Mouse (Mus musculus) lung, postnatal 0 days (tissue): Measurements from ENCODE around the gene Gap43. TPM values are rescaled to one million over a fixed set of nuclear protein-coding genes. Genes with fewer than 3 reads are reported as not detected.

Experiments used
- ATAC-seq: fragments of 200-750 bp; cut with Nextera tagmentation; 2 replicates; pipeline ENCODE4 v1.8.0; 2017; ENCODE audit warnings: moderate library complexity
- DNase-seq: peaks from one replicate; pipeline ENCODE4 v3.0.0-alpha.2; 2016; ENCODE audit warnings: low spot score
- H3K27ac ChIP-seq: fragments of 300-500 bp; sonication (generic); 2 replicates; pipeline ENCODE4 v1.5.1; 2014; ENCODE audit warnings: antibody characterized with exemption, mild to moderate bottlenecking, low read length, mixed read lengths
- H3K27me3 ChIP-seq: fragments of 300-500 bp; sonication (generic); replicated peaks from 2 replicates; pipeline ENCODE4 v1.6.1; 2014; ENCODE audit warnings: low read length, mixed read lengths; ENCODE audit not compliant: insufficient read depth
- H3K36me3 ChIP-seq: fragments of 300-500 bp; sonication (generic); 2 replicates; pipeline ENCODE4 v1.6.1; 2014; ENCODE audit warnings: low read length, mixed read lengths; ENCODE audit not compliant: insufficient read depth
- H3K4me1 ChIP-seq: fragments of 300-500 bp; sonication (generic); 2 replicates; pipeline ENCODE4 v1.6.1; 2014; ENCODE audit warnings: antibody characterized with exemption, low read depth, low read length, mixed read lengths; ENCODE audit not compliant: insufficient read depth
- H3K4me2 ChIP-seq: fragments of 300-500 bp; sonication (generic); replicated peaks from 2 replicates; pipeline ENCODE4 v1.6.1; 2014; ENCODE audit warnings: low read depth, mild to moderate bottlenecking, low read length, moderate library complexity, mixed read lengths
- H3K4me3 ChIP-seq: fragments of 300-500 bp; sonication (generic); 2 replicates; pipeline ENCODE4 v1.5.1; 2014; ENCODE audit warnings: low read depth, low read length
- H3K9ac ChIP-seq: fragments of 300-500 bp; sonication (generic); replicated peaks from 2 replicates; pipeline ENCODE4 v1.6.1; 2014; ENCODE audit warnings: low read depth, mild to moderate bottlenecking
- H3K9me3 ChIP-seq: fragments of 300-500 bp; sonication (generic); 2 replicates; pipeline ENCODE4 v1.6.1; 2016; ENCODE audit warnings: low read length, mixed read lengths
- CTCF ChIP-seq: IDR thresholded peaks from 2 replicates; pipeline ENCODE4 v1.5.1; 2016; ENCODE audit warnings: antibody characterized with exemption, mild to moderate bottlenecking
- EP300 ChIP-seq: IDR thresholded peaks from 2 replicates; pipeline ENCODE4 v1.6.1; 2016; ENCODE audit warnings: antibody characterized with exemption, mild to moderate bottlenecking, control low read depth
- WGBS: fragments of 180-500 bp; shearing (Covaris S2); extraction: QIAGEN DNeasy Blood & Tissue Kit; methylation state at CpG from one replicate; pipeline ENCODE4 v1.1.7; 2014; 5-methylcytosine and 5-hydroxymethylcytosine counted together
- polyA plus RNA-seq: library from polyadenylated mRNA; unstranded; fragments of >200 nt; fragmentation: Nextera tagmentation; extraction: Ambion mirVana; gene quantifications from 2 replicates; pipeline ENCODE4 v1.2.1, GENCODE M21; 2015

Gap43 gene
- polyA plus RNA-seq, 1 experiment from 2014 or later, result 16.3 TPM

DNA sequence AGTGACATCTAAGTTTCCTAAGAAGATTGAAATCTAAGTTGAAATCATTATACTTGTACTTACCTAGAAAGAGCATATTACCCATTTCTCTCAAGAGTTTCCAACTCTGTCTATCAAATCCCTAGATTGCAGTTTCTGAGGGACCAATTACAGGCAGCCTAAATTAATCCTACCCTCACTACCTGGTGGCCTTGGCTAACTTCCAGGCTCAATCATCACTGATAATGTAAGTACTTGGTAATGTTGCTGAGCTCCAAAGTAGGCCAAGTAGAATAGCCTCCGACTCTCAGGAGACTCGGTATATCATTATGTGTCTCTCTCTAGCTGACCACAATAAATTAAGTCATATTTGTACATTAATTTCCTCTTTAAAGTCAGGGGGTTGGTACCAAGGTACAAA lies 62.7 kb downstream of the Gap43 start:
- no peaks in the 10 kb centered on the region for H3K4me1 ChIP-seq
- 83% methylated on average over 2 of the region's 2 CpGs for WGBS

DNA sequence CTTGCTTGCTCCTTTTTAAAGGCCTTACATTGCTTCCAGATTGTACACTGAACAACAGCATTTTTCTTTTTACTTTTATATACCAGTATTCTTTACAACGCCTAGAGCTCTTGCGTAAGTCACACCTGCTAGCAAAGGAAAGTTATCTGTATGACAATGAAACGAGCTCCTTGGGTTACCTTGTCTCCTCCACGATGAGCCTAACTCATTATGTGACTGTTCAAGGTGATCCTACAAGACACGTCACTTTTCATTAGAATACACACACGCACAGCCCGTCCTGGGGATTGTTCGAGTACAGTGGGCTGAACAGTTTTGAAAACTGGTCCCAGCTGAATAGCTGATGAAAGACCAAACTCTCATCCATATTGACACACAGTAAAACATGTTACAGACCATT lies 63.2 kb downstream of the Gap43 start:
- H3K4me2 ChIP-seq, result no peak overlapping the region
- H3K4me3 ChIP-seq, result no peak overlapping the region
- no peaks in the 10 kb centered on the region for H3K4me1 ChIP-seq
- DNase-seq (no peak), ATAC-seq (no peak)
- H3K9ac ChIP-seq, result no peak overlapping the region
- no peak overlapping the region for H3K27ac ChIP-seq
- 84% methylated on average over 8 of the region's 8 CpGs for WGBS
- H3K27me3 ChIP-seq, result no peaks in the 10 kb centered on the region
- no peaks in the 10 kb centered on the region for H3K36me3 ChIP-seq
- no peaks in the 10 kb centered on the region for H3K9me3 ChIP-seq
- no peak for TF ChIP-seq CTCF
- TF ChIP-seq EP300, result no peak

More for the DNA sequence above, 62.7 kb downstream of the Gap43 start:
- no peaks in the 10 kb centered on the region for H3K36me3 ChIP-seq
- no peak for ATAC-seq
- TF ChIP-seq CTCF (no peak), EP300 (no peak)
- H3K27me3 ChIP-seq, result no peaks in the 10 kb centered on the region
- no peak overlapping the region for H3K4me3 ChIP-seq
- H3K9me3 ChIP-seq, result no peaks in the 10 kb centered on the region
- H3K4me2 ChIP-seq, result no peak overlapping the region
- H3K9ac ChIP-seq, result no peak overlapping the region
- no peak overlapping the region for H3K27ac ChIP-seq
- no peak for DNase-seq

GRCm38 (mm10) chr16:42276216-42277141 lies 64.0 kb downstream of the Gap43 start:
- no peaks in the 10 kb centered on the region for H3K36me3 ChIP-seq
- H3K9ac ChIP-seq, result no peak overlapping the region
- TF ChIP-seq CTCF (peak; percentile 95), EP300 (no peak)
- no peaks in the 10 kb centered on the region for H3K9me3 ChIP-seq
- no peak overlapping the region for H3K4me2 ChIP-seq
- no peaks in the 10 kb centered on the region for H3K4me1 ChIP-seq
- H3K27me3 ChIP-seq, result no peaks in the 10 kb centered on the region
- ATAC-seq (peak; percentile 74), DNase-seq (peak; percentile 74)
- no peak overlapping the region for H3K27ac ChIP-seq
- 38% methylated on average over 15 of the region's 15 CpGs for WGBS
- no peak overlapping the region for H3K4me3 ChIP-seq

GRCm38 (mm10) chr16:42275518-42276215 lies 64.8 kb downstream of the Gap43 start:
- H3K27ac ChIP-seq, result no peak overlapping the region
- TF ChIP-seq CTCF, result no peak
- no peak for TF ChIP-seq EP300
- 63% methylated on average over 14 of the region's 14 CpGs for WGBS
- H3K4me2 ChIP-seq, result no peak overlapping the region
- ATAC-seq (no peak), DNase-seq (no peak)
- no peaks in the 10 kb centered on the region for H3K27me3 ChIP-seq
- H3K9me3 ChIP-seq, result no peaks in the 10 kb centered on the region
- H3K36me3 ChIP-seq, result no peaks in the 10 kb centered on the region
- H3K4me1 ChIP-seq, result no peaks in the 10 kb centered on the region
- H3K9ac ChIP-seq, result no peak overlapping the region
- H3K4me3 ChIP-seq, result no peak overlapping the region

- no peaks in the 10 kb centered on the region for H3K9me3 ChIP-seq
- DNase-seq (no peak), ATAC-seq (no peak)
- H3K4me3 ChIP-seq, result no peak overlapping the region
- no peaks in the 10 kb centered on the region for H3K36me3 ChIP-seq
- no peak overlapping the region for H3K9ac ChIP-seq
- TF ChIP-seq EP300, result no peak
- no peak for TF ChIP-seq CTCF
- H3K4me2 ChIP-seq, result no peak overlapping the region
- H3K27me3 ChIP-seq, result no peaks in the 10 kb centered on the region
- no peaks in the 10 kb centered on the region for H3K4me1 ChIP-seq
- 93% methylated on average over 1 of the region's 1 CpGs for WGBS
- no peak overlapping the region for H3K27ac ChIP-seq
These were observed 69.2 kb downstream of the Gap43 start for GRCm38 (mm10) chr16:42271213-42271612.

DNA sequence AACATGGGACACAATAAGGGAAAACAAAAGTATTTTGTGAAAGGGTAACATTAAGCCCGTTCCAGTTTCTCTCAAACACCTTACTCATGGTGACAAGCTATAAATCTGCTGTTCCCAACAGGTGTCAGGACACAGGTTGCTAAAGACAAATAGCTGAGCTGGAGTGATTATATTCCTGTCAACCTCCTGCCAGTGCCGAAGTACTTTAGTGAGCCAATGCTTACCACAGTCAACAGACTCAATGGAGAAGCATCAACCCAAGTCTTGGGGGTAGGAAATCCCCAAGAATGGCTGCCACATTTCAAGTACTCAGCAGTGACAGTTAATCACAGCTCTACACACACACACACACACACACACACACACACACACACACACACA lies 70.9 kb downstream of the Gap43 start:
- no peaks in the 10 kb centered on the region for H3K9me3 ChIP-seq
- ATAC-seq, result no peak
- no peak overlapping the region for H3K4me3 ChIP-seq
- H3K27me3 ChIP-seq, result no peaks in the 10 kb centered on the region
- DNase-seq, result no peak
- no peak overlapping the region for H3K27ac ChIP-seq
- no peaks in the 10 kb centered on the region for H3K36me3 ChIP-seq
- H3K9ac ChIP-seq, result no peak overlapping the region
- H3K4me2 ChIP-seq, result no peak overlapping the region
- TF ChIP-seq CTCF (no peak), EP300 (no peak)
- H3K4me1 ChIP-seq, result no peaks in the 10 kb centered on the region
- WGBS, result 40% methylated on average over 2 of the region's 2 CpGs
